Mouse (Mus musculus) cerebellum, postnatal 4 days (tissue): ENCODE results near the gene Sptb.

ENCODE experiments used
- DNase-seq, 2 experiments: peaks; one replicate each; pipeline ENCODE4 v3.0.0; 2022; ENCODE audit warnings: low spot score in 2 of 2, mixed read lengths in 1 of 2

Sptb gene

DNA sequence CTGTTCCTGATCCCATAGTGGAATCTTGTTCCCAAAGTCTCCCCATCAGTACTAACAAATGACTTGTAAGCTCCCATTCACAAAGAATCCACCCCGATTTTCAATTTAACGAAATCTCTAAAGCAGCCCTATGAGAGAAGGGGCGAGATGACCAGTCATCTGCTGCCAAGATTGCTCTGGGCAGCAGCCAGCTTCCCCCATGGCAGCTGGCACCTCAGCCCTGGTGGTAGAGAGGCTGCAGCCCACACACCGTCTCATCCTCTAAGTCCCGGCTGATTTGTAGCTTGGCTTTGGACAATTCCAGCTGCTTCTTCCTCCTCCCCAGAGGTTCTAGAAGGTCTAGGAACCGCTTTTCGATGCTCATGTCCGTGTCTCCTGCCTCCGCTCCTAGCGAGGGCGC, 102.1 kb downstream of the Sptb start:
- DNase-seq, result peak in 1 of 2 experiments; percentile 74

DNA sequence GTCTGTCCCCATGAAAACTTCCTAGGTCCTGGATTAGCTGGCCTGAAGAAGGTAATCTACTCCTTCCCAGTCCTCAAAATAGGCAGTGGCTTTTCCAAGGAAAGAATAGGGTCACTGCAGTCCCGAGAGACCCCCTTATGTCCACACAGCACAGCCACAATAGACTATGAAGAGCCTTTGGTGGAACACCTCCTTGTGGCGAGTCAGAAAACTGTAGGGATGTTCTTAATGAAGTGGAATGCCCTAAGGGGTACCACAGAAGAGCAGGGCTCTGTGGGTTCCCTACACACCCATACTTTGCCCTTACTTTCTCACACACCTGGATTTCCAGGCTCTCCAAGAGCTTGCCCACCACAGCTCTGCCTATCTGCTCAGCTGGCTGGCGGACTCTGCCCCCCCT, 104.5 kb downstream of the Sptb start:
- DNase-seq, result no peak

DNA sequence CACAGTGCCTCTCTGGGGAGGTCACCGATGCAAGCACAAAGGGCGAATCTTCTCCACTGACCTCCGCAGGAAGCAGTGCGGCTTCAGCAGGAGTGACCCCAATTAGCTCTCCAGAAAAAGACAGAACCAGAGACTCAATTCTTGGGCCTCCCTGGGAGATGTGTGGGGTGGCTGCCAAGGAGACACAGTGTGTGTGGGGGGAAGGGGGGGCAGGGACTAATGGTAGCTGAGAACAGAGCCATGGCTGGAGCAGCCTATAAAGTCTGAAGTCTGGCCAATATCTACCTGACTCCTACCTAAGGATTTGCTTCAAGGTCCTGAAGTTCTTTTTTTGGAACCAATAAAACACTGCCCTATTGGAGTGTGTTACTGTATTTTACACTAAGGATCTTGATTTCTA, 105.8 kb downstream of the Sptb start:
- DNase-seq, result no peak

DNA sequence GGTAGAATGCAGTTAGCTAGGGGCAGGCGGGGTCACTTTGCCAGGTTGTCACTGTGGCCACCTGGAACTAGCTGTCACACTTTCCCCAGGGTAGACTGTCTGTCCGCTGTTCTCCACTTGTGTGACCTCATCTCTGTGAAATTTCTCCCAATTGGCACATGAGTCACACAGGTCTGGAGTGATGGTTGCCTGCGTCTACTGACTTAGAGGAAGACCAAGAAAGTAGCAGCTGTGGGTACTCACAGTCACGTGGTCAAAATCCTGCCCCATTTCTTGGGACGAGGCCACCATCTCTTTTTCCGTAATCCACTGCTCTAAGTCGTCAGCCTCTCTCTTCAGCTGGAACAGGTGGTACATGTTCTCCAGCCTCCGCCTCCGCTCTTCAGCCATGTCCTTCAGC, 106.6 kb downstream of the Sptb start:
- DNase-seq, result no peak

DNA sequence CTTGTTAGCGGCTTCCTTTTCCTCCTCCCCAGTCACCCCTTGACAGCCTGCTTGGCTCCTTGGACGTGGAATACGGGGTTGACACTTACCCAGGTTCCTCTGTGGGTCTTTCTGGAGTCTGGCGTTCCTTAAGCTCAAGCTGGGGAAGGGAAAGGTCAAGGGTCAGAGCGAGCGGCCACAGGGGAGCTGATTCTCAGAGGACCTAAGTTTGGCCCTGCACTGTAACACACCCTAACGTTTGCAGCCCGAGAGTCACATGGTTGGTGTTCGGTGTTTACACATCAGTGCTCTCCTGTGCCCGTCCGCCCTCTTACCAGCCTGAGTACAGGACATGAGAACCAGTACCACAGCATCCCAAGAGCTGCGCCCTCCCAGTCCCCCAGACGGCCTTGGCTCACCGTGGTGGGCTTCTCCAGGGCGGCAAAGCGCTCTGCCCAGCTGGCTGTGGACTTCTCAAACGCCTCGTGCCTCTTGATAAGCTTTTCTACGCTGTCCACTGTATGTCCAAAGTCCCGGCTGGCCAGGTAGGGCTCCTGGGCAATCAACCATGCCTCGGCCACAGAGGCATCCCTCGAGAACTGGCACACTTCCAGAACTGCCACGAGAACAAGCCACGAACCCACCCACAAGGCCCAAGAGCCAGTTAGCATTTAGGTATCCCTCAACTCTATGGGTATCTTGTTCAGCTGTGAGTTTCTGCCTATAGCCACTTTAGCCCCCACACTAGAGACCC, 112.0 kb downstream of the Sptb start:
- DNase-seq, result no peak

DNA sequence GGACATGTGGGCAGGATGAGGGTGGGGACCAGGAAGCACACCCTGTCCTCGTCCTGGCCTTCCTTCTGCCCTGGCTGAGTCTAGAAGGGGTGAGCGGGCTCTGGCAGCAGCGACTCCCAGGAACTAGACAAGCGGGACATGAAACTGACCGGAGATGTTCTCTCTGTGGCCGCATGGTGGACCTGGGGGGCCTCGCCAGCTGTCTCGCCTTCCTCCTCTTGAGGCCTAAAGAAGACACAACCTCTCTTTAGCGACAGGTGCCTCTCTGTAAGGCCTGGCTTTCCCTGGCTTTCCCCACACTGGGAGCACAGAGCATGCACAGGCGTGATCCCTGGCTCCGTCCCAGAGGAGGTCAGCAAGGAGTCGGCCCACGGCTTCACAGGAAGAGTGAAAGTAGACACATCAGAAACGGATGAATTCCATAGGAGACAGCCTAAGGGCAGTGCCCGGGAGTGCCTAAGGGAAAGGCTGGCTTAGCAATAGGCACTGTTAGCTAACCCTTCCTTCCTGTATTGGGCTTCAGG, 112.7 kb downstream of the Sptb start:
- DNase-seq, result no peak

DNA sequence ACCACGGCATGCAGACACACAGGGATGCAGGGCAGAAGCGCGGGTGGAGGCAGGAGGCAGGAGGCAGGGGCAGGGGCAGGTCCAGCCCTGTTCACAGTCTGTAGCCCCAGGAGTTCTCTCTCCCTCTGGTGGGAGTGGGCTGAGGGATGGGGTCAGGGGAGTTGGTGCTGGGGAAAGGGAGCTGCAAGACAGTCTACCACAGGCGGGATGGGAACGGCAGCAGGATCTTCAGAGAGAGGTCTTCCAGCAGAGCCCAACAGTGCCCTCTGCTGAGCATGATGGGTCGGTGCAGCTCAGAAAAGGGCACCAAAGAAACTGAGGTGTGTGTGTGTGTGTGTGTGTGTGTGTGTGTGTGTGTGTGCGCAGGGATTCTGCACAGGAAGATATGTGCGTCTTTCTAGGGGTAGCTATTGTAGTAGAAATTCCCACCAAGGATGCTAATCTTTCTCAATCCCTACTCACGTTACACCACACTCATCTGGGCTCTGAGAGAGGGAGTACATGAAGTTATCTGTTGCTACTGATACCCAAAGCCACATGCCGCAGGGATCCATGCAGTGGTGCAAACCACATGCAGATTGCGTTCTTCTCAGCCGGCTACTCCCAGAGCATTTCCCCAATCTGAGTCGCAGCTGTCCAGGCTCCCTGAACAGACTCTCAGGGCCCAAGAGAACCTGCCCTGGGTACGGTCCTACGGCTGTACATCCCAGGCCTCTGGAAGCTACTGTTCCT, 113.9 kb downstream of the Sptb start:
- DNase-seq, result peak; percentile 58 to 83

DNA sequence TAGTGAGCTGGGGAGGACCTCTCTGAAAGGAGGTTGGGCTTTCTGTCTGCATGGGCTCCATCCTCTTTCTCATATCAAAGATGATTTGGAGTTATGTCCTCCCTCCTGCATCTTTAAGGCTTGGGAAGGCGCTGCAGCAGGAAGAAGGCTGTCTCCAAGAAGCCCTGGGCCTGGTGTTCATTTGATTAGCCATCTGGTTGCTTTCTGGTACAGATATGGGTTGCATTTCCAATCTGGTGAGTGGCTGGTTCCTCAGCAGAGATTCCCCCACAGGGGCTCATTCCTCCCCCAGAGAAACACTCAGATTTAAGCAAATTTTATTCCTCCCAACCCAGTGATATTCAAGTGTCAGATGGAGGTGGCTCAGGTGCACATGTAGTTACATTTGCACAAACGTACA, 114.5 kb downstream of the Sptb start:
- DNase-seq, result no peak

DNA sequence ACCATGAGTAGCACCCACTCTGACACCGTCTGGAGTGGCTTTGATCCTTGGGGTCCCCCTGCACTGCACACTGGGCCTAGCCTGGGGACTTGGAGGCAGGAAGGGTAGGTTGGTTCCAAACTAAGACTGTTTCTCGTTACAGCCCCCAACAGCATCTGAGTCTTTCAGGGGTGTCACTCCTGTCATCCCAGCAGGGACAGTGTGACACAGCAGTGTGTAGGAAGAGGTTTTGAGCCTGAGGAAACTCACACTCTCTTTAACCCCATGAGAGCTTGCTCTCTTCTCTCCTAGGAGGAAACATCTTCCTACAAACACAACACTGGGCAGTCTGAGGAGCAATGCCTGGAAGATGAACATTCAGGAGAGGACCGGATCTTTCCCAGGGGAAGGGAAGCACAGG, 115.8 kb downstream of the Sptb start:
- DNase-seq, result no peak

DNA sequence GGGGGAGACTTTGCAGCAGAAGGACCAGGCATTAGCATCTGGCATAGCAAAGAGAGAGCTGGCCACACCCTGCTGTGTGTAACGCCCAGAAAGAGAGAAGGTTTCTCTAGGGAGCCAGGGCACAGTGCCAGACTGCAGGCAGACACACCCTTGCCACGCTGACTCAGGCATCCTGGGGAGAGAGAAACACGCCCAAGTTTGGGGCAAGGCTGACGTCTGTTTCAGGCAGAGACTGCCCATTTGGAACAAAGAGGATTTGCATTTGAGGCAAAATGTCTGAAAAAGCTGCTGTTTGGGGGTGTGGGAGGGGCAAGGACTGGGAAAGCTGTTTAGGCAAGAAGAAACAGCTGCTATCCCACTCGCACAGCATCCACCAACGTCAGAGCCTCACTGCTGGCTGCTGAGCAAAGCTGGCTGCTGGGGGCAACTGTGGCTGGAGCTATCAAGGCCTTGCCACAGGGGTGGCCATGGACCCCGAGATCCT, 116.5 kb downstream of the Sptb start:
- DNase-seq, result peak in 1 of 2 experiments; percentile 53

DNA sequence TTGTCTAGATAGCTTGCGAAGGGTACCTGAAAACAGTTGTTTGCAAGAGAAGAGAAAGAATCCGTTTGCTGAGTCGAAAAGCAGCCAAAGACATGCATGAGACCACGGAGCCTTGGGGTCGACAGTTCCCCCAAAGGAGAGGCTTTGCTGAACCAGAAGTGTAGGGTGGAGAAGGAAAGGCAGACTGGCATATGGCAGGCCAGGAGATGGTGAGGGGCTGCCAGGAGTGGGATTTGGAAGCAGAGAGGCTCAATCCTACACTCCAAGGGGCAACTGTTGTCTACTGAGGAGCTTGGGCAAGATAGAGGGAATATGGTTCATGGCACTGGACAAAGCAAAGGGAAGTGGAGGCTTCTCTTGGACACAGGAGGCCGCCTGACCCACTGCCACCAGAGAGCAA, 117.1 kb downstream of the Sptb start:
- DNase-seq, result no peak

DNA sequence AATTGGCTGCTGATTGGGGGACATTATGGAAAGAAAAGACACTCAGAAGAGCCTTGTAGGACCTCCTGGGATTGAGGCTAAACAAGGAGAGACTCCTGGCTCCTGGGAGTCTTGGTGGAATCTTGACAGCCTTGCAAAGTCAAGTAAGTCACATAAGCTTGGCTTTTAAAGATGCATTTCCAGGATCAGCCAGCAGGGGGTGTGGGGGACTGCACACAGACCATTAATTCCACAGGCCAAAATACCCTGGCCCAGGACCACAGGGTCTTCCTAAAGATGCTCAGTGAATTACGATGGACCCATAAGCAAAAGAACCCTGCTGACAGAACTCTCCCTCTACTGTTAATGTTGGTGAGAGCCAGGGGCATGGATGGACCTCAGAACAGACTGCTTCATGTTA, 118.1 kb downstream of the Sptb start:
- peak in 1 of 2 experiments; percentile 60 for DNase-seq

DNA sequence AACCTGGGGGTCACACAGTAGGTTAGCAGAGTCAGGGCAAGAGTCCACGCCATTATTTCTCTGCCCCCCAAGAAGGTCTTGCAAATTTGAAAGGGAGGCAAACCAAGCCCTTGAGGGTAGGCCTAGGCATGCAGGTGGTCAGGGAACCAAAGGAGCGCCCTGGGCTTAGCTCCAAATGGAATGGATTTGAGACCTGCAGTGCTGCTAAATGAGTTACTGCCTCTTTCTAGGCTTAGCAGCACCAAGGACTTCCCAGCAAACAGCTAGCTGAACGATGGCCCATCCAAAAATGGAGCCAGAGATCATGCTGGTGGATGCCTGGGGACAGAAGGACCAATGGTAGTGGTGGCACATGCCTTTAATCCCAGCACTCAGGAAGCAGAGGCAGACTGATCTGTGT, 119.3 kb downstream of the Sptb start:
- no peak for DNase-seq

DNA sequence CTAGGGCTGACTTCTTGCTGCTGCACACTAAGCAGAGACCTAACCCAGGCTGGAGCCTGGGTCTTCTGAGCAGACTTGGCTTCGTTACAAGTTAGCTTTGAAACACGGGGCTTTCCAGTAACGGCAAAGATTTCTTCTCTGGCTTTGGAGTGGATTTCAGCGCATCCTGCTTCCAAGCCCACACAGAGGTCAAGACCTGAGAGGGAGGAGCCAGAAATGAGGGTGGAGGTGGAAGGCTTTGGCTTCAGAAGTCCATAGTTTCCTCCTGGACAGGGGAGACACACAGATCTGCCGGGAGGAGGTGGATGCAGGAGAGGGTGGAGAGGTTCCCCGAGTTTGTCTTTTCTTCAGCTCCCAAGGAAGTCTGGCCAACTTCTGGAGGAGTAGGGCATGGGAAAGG, 120.8 kb downstream of the Sptb start:
- DNase-seq, result no peak

DNA sequence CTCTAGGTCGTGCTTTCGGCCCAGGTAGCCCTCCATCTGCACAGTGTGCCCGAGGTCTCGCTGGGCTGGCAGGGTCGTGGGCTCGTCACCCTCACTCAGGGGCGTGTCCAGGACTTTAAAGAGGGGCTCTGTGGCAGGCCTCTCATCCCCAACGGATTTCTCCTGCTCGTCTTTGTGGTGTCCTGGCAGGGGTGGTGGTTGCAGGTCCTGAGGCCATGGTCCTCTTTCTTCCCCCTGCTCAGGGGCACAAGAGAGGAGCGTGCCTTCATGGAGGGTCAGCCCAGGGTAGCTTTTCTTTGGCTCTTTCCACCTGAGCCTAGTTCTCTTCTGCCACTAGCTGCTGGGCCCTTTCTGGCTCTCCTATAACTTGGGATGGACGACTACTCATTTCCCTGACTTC, 123.0 kb downstream of the Sptb start:
- no peak for DNase-seq

DNA sequence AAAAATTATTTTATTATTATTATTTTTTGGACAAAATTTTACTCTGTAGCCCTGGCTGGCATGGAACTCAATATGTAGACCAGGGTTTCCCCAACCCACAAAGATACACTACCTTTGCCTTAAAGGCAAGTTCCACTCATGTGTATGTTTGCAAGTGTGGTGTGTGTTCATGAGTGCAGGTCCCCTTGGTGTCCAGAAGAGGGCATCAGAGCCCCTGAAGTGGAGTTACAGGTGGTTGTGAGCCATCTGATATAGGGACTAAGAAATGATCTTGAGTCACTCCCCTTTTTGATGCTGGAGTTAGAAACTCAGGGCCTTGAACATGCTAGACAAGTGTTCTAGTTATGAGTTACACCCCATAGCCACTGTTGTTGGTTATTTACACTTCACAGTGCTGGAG, 125.3 kb downstream of the Sptb start:
- no peak for DNase-seq

DNA sequence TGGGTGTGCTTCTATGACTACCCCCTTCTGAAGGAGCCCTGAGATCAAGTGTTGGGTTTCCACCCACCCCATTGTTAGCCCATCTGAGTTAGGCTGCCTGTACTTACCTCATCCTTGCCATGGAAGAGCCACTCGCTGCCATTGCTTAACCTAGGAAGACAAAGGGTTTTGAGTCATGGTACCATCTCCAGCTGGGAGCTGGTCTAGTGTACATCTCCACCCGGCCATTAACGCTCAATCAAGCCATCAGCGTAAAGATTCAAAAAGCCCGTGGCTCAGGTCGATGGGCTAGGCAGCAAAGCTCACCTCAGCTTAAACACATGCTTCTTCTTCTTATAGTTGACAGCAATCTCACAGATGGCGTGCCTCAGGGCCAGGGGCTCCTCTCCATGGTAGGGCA, 126.9 kb downstream of the Sptb start:
- no peak for DNase-seq

DNA sequence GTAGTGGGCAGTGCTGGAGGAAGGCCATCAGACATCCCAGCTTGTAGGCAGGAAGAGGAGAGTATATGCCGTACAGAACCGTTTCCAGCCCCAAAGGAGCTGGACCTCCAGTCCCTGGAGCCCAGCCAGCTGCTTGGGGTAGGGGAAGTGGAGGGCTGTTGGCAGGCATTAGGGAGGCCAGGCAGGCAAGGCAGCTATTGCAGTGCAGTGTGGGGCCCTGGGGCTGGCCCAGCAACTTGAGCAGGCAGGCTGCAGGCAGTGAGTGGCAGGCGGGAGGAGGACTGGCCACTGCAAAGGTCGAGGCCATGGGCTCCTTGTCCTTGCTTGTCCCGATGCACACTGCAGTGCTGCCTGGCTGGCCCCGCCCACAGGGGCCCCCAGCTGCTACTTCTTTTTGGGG, 127.5 kb downstream of the Sptb start:
- peak in 1 of 2 experiments; percentile 58 for DNase-seq

DNA sequence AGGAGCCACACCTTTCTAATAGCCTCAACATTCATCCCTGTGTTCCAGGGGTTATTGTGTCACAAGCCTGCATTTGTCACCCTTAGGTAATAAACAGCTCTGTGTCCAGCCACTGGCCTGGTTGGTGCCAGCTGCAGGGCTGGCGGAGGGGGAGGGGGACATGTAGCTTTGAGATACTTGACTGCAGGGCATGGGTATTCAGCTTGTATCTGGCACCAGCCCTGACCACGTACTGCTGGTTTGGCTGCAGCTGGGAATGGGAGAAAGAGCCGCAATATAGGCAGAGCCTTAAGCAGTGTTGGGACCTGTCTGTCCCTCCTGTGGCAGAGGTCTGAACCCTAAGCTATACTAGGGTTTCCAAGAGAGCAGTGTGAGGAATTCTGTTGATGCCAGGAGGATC, 128.2 kb downstream of the Sptb start:
- DNase-seq, result no peak

DNA sequence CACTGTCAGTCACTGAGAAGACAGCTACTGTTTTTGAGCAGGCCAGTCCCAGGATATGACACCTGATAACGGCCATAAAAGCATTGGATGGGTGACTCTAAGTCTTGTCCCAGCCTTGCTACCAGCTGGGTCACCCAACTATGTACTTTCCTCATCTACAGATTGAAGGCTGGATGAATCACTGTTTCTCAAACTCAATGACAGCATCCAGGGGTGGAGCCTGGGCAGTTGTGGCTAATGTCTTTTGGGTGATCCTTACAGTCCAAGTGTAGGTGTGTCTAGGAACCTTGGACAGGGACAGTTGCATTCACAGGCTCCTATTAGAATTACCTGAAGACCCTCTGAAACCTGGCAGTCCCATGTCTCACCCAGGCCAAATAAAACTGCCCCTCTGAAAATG, 130.5 kb downstream of the Sptb start:
- no peak for DNase-seq

DNA sequence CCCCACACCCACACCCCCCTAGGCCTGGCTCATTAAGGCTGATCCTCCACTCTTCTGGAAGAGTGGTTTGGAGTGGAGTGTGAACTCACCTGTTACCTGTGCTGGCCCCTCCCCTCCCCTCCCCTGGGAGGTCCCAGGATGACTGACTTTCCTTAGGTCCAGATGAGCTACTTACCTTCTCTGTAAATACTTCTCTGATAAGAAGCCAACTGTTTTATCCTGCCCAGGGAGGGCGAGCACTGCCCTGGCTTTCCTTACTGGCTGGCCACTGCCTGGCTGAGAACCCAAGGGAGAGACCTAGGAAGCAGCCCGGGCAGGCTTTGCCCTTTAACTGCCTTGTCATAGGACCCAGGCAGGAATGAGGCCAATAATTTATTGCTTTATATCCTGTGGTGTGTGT, 131.9 kb downstream of the Sptb start:
- DNase-seq, result no peak

DNA sequence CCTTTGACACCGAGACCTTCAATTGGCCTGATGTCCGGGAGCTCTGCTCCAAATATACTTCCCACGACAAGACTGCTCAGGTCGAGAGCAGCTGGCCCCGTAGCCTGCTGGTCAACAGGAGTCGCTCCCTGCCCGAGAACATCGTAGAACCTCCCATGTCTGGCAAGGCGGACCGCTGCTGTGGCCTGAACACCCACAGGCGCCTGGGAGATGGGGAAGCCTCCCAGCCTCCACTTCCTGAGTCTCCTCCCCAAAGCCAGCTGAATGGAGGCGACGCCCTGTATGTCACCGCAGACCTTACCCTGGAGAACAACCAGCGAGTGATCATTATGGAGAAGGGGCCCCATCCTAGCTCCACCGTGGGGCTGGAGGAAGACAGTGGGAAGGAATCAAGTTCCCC, 132.5 kb downstream of the Sptb start:
- no peak for DNase-seq

DNA sequence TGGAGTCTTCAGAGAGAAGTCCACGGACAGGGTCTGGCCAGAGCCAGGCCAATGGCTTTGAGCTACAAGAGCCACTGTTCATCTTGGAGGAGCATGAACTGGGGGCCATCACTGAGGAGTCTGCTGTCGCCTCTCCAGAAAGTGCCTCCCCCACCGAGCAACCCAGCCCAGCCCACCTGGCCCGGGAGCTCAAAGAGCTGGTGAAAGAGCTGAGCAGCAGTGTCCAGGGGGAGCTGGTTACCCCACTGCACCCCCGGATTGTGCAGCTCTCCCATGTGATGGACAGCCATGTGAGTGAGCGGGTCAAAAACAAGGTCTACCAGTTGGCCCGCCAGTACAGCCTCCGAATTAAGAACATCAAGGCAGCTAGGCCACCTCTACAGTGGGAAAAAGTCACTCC, 133.5 kb downstream of the Sptb start:
- DNase-seq, result no peak
